ENCODE assay signal across 10 mouse cellular contexts in the genomic region with DNA sequence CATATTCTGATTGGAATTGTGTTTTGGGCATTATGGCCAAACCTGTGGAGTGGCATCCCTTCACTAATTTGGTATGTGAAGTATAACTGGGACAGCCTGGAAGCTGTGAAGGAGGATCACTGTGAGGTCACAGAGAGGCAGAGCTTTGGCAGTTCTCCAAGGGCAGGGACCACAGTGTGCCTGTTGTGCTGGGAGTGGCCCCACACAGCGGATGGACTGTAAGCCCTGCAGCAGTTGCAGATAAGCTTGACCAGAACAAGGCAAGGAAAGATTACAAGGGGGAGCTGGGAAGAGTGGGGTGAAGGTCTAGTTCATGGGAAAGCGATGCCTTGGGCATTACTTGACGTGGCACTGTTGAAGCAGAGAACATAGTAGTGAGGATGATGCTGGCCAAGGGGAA. TPM values are rescaled to one million over a fixed set of nuclear protein-coding genes. Genes with fewer than 3 reads are reported as not detected.
DNase-seq lines count a peak whose midpoint lies in the region; ATAC-seq and TF ChIP-seq lines count a peak whose summit lies in the region.
"Had no signal": no experiment of that assay in that cellular context is flagged by ENCODE, and none has a peak within 500 bp of the region (broad histone marks: within the 10 kb centered on the region; RNA-seq: fewer than 3 reads in every experiment).

No protein-coding gene starts in this region.

- no peaks in the 10 kb centered on the region for H3K9me3 ChIP-seq in embryonic facial prominence, embryonic 13.5 days
- H3K9me3 ChIP-seq in embryonic facial prominence, embryonic 10.5 days, result no peaks in the 10 kb centered on the region
- H3K9me3 ChIP-seq in intestine, embryonic 15.5 days, result no peaks in the 10 kb centered on the region
- H3K9me3 ChIP-seq in lung, embryonic 14.5 days (ENCODE audit: low read depth, low read length), result no peaks in the 10 kb centered on the region
- H3K9me3 ChIP-seq: limb, embryonic 13.5 days had no signal

- ATAC-seq in embryonic facial prominence, embryonic 13.5 days (ENCODE audit: insufficient number of reproducible peaks, insufficient read depth, low FRiP score, low TSS enrichment, low read depth), result no peak
- peak; percentile 39 for ATAC-seq in intestine, embryonic 15.5 days
- ATAC-seq in lung, embryonic 14.5 days (ENCODE audit: insufficient read depth), result no peak

- no peaks in the 10 kb centered on the region for H3K27me3 ChIP-seq in embryonic facial prominence, embryonic 13.5 days
- peaks cover under 1% of the 10 kb centered on the region; the same call in 1 of the 2 replicates for H3K27me3 ChIP-seq in embryonic facial prominence, embryonic 10.5 days (replicated peaks; ENCODE audit: low read depth, poor library complexity, severe bottlenecking)
- no peaks in the 10 kb centered on the region for H3K27me3 ChIP-seq in intestine, embryonic 15.5 days (replicated peaks)
- H3K27me3 ChIP-seq in lung, embryonic 14.5 days (ENCODE audit: insufficient read depth, low read length), result no peaks in the 10 kb centered on the region
- H3K27me3 ChIP-seq: CH12.LX; limb, embryonic 13.5 days had no signal

- no peak overlapping the region for H3K27ac ChIP-seq in embryonic facial prominence, embryonic 13.5 days
- H3K27ac ChIP-seq in embryonic facial prominence, embryonic 10.5 days (replicated peaks), result no peak overlapping the region
- H3K27ac ChIP-seq in gastrocnemius, adult 2 months, result peak overlapping the region; percentile 57
- H3K27ac ChIP-seq in intestine, embryonic 15.5 days, result no peak overlapping the region
- H3K27ac ChIP-seq in lung, embryonic 14.5 days (ENCODE audit: low read depth), result peak overlapping the region; percentile 3; the same call in 1 of the 2 replicates
- H3K27ac ChIP-seq: limb, embryonic 13.5 days had no signal

- H3K4me1 ChIP-seq in embryonic facial prominence, embryonic 13.5 days, result peaks cover 28% of the 10 kb centered on the region
- H3K4me1 ChIP-seq in embryonic facial prominence, embryonic 10.5 days, result peaks cover 30% of the 10 kb centered on the region
- peaks cover 28% of the 10 kb centered on the region for H3K4me1 ChIP-seq in intestine, embryonic 15.5 days (replicated peaks)
- H3K4me1 ChIP-seq in lung, embryonic 14.5 days (ENCODE audit: insufficient read depth), result peaks cover 14% of the 10 kb centered on the region

- intact Hi-C loops in gastrocnemius, adult 2 months (cut with DNase I), result no loop called here

- H3K4me3 ChIP-seq in embryonic facial prominence, embryonic 13.5 days, result no peak overlapping the region
- H3K4me3 ChIP-seq in embryonic facial prominence, embryonic 10.5 days, result no peak overlapping the region
- no peak overlapping the region for H3K4me3 ChIP-seq in gastrocnemius, adult 2 months
- no peak overlapping the region for H3K4me3 ChIP-seq in intestine, embryonic 15.5 days (replicated peaks)
- no peak overlapping the region for H3K4me3 ChIP-seq in lung, embryonic 14.5 days (ENCODE audit: low read depth, low read length)
- H3K4me3 ChIP-seq: limb, embryonic 13.5 days had no signal

- H3K9ac ChIP-seq in embryonic facial prominence, embryonic 13.5 days, result 0 out of 2 replicates have a peak overlapping the region, but pooled peaks have one; percentile 36
- no peak overlapping the region for H3K9ac ChIP-seq in intestine, embryonic 15.5 days
- no peak overlapping the region for H3K9ac ChIP-seq in lung, embryonic 14.5 days
- H3K9ac ChIP-seq: limb, embryonic 13.5 days had no signal

- no peak for TF ChIP-seq CTCF in gastrocnemius, adult 2 months (IDR thresholded peaks at IDR 0.05)
- no peak for TF ChIP-seq CTCF in lung, embryonic 14.5 days (IDR thresholded peaks at IDR 0.05; ENCODE audit: low read depth)

- WGBS in embryonic facial prominence, embryonic 13.5 days, result 73% methylated on average over 3 of the region's 3 CpGs
- WGBS in embryonic facial prominence, embryonic 10.5 days, result 87% methylated on average over 3 of the region's 3 CpGs
- WGBS in intestine, embryonic 15.5 days, result 48% methylated on average over 3 of the region's 3 CpGs
- 50% methylated on average over 3 of the region's 3 CpGs for WGBS in lung, embryonic 14.5 days

- peaks cover 38% of the 10 kb centered on the region for H3K36me3 ChIP-seq in embryonic facial prominence, embryonic 13.5 days
- H3K36me3 ChIP-seq in embryonic facial prominence, embryonic 10.5 days (replicated peaks), result peaks cover 51% of the 10 kb centered on the region
- H3K36me3 ChIP-seq in intestine, embryonic 15.5 days, result 0 out of 2 replicates have a peak, but pooled peaks cover 9% of the 10 kb centered on the region
- H3K36me3 ChIP-seq in lung, embryonic 14.5 days (ENCODE audit: insufficient read depth), result peaks cover 48% of the 10 kb centered on the region

- no peak overlapping the region for H3K4me2 ChIP-seq in embryonic facial prominence, embryonic 13.5 days
- no peak overlapping the region for H3K4me2 ChIP-seq in intestine, embryonic 15.5 days (replicated peaks)
- 0 out of 2 replicates have a peak overlapping the region, but pooled peaks have one; percentile 3 for H3K4me2 ChIP-seq in lung, embryonic 14.5 days
- H3K4me2 ChIP-seq: limb, embryonic 13.5 days had no signal

- DNase-seq in embryonic facial prominence, embryonic 10.5 days (ENCODE audit: low spot score), result no peak
- DNase-seq in MEL-GATA-1-ER (ENCODE audit: extremely low read depth, low read depth), result peak; percentile 64
- DNase-seq in gastrocnemius, adult 2 months, result peak; percentile 81
- DNase-seq in lung, embryonic 14.5 days, result peak; percentile 76
- DNase-seq in urinary bladder, postnatal 36 days (ENCODE audit: low spot score in 2 of 2), result peak; percentile 48 to 73
- DNase-seq in adipocyte (ENCODE audit: low spot score), result no peak

RNA-seq across cellular contexts. Expression of a gene that starts 4.0 kb away (rescaled TPM):
- 34.1 and 38.3 TPM in 2 replicates for polyA plus RNA-seq in embryonic facial prominence, embryonic 13.5 days (2015; fragmentation: Nextera tagmentation; extraction: Ambion mirVana)
- 39.1 and 41.7 TPM in 2 replicates for polyA plus RNA-seq in embryonic facial prominence, embryonic 10.5 days (2016; fragmentation: Nextera tagmentation; extraction: Ambion mirVana)
- total RNA-seq in gastrocnemius, adult 2 months (2021), result 10 to 100 TPM; 22.7 to 23.5 TPM
- polyA plus RNA-seq in intestine, embryonic 15.5 days (2015; fragmentation: Nextera tagmentation; extraction: Ambion mirVana), result 29.9 and 31.6 TPM in 2 replicates
- 41.0 and 43.0 TPM in 2 replicates for polyA plus RNA-seq in lung, embryonic 14.5 days (2014; fragmentation: Nextera tagmentation; extraction: Ambion mirVana)

RNA-seq across cellular contexts. Expression of a gene that starts 8.5 kb away (rescaled TPM):
- 68.8 and 70.8 TPM in 2 replicates for polyA plus RNA-seq in embryonic facial prominence, embryonic 13.5 days (2015; fragmentation: Nextera tagmentation; extraction: Ambion mirVana)
- polyA plus RNA-seq in embryonic facial prominence, embryonic 10.5 days (2016; fragmentation: Nextera tagmentation; extraction: Ambion mirVana), result 84.3 and 88.7 TPM in 2 replicates
- total RNA-seq in gastrocnemius, adult 2 months (2021), result 10 to 100 TPM; 17.1 to 19.4 TPM
- 53.4 and 57.9 TPM in 2 replicates for polyA plus RNA-seq in intestine, embryonic 15.5 days (2015; fragmentation: Nextera tagmentation; extraction: Ambion mirVana)
- 81.1 and 82.5 TPM in 2 replicates for polyA plus RNA-seq in lung, embryonic 14.5 days (2014; fragmentation: Nextera tagmentation; extraction: Ambion mirVana)

Comparison
In these comparisons a context has a peak if more than half of its experiments do, and no peak if none do; other contexts are left out.
1. H3K27ac ChIP-seq: peak in gastrocnemius, adult 2 months (single experiment) and lung, embryonic 14.5 days (single experiment); none in embryonic facial prominence, embryonic 13.5 days (single experiment), embryonic facial prominence, embryonic 10.5 days (single experiment) and intestine, embryonic 15.5 days (single experiment).
2. DNase-seq: peak in MEL-GATA-1-ER (single experiment), gastrocnemius, adult 2 months (single experiment), lung, embryonic 14.5 days (single experiment) and urinary bladder, postnatal 36 days (2 of 2); none in embryonic facial prominence, embryonic 10.5 days (single experiment) and adipocyte (single experiment).